Mouse (Mus musculus) heart, postnatal 0 days (tissue): ENCODE measurements at regions not wholly inside any gene's neighbourhood (a gene's known extent, or its start where the extent isn't known, plus 50 kb on each side); places are given as distances from the start of the nearest gene placed in this dataset.

Experiments
- ATAC-seq: fragments of 200-750 bp; cut with Nextera tagmentation; 2 replicates; pipeline ENCODE4 v1.8.0; 2017; ENCODE audit warnings: low read depth, moderate number of reproducible peaks, moderate library complexity; ENCODE audit not compliant: insufficient read depth
- DNase-seq: peaks from one replicate; pipeline ENCODE4 v3.0.0-alpha.2; 2016; ENCODE audit warnings: low spot score
- H3K27ac ChIP-seq: fragments of 300-500 bp; sonication (generic); 2 replicates; pipeline ENCODE4 v1.5.1; 2014; ENCODE audit warnings: low read depth, mild to moderate bottlenecking
- H3K27me3 ChIP-seq: fragments of 300-500 bp; sonication (generic); 2 replicates; pipeline ENCODE4 v1.6.1; 2014; ENCODE audit warnings: low read length, mixed read lengths; ENCODE audit not compliant: control insufficient read depth, insufficient read depth
- H3K36me3 ChIP-seq: fragments of 300-500 bp; sonication (generic); replicated peaks from 2 replicates; pipeline ENCODE4 v1.6.1; 2014; ENCODE audit warnings: low read length, mixed read lengths; ENCODE audit not compliant: control insufficient read depth, insufficient read depth
- H3K4me1 ChIP-seq: fragments of 300-500 bp; sonication (generic); 2 replicates; pipeline ENCODE4 v1.6.1; 2014; ENCODE audit warnings: antibody characterized with exemption; ENCODE audit not compliant: control insufficient read depth, insufficient read depth
- H3K4me2 ChIP-seq: fragments of 300-500 bp; sonication (generic); 2 replicates; pipeline ENCODE4 v1.6.1; 2014; ENCODE audit warnings: low read depth, mild to moderate bottlenecking, low read length, moderate library complexity
- H3K4me3 ChIP-seq: fragments of 300-500 bp; sonication (generic); 2 replicates; pipeline ENCODE4 v1.5.1; 2014; ENCODE audit warnings: low read depth, low read length
- H3K9ac ChIP-seq: fragments of 300-500 bp; sonication (generic); replicated peaks from 2 replicates; pipeline ENCODE4 v1.6.1; 2014; ENCODE audit warnings: low read depth, low read length, mixed read lengths
- H3K9me3 ChIP-seq: fragments of 300-500 bp; sonication (generic); replicated peaks from 2 replicates; pipeline ENCODE4 v1.6.1; 2016; ENCODE audit warnings: low read length; ENCODE audit not compliant: control insufficient read depth
- CTCF ChIP-seq: IDR thresholded peaks from 2 replicates; pipeline ENCODE4 v1.5.1; 2016; ENCODE audit warnings: antibody characterized with exemption, control low read depth, low read depth
- EP300 ChIP-seq: IDR thresholded peaks from 2 replicates; pipeline ENCODE4 v1.6.1; 2016; ENCODE audit warnings: antibody characterized with exemption, low read depth
- WGBS: fragments of 180-500 bp; shearing (Covaris S2); extraction: QIAGEN DNeasy Blood & Tissue Kit; methylation state at CpG from one replicate; pipeline ENCODE4 v1.1.7; 2014; 5-methylcytosine and 5-hydroxymethylcytosine counted together

DNA sequence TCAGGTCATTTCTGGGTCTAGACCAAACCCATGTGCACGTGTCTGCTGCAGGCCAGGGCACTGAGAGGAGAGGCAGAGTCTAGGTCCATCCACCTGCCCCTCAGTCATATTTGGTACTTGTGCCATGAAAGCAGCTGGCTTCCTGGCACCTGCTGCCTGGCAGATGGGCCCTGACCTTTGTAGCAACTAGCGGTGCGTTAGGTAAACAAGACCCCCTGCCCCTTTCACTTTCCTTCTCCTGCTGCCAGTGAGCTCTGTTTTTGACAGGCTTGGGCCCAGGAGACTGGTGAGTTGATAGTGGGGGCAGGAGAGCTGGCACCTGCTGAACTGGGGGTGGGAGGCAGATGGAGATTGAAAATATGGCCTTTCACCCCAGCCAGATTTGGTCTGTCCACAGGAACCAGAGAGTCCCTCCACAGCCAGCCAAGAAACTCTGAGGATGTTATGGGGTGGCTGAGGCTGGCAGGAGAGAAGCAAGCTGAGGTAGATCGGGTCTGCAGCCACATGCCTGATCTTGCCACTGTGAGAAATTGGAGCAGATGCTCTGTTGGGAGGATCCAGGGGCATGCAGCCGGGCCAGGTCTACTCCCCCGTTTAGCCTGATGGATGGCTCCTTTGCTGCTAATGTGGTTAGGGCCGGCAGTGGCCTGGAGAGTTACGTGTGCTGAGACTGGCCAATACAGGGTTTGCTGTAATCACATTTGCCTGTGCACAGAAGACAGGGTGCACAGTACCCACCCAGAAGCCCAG is 316.6 kb upstream of the 4931429L15Rik start:
- H3K36me3 ChIP-seq: no peaks in the 10 kb centered on the region
- DNase-seq (no peak), ATAC-seq (no peak)
- no peak overlapping the region for H3K4me2 ChIP-seq
- H3K4me3 ChIP-seq: no peak overlapping the region
- no peaks in the 10 kb centered on the region for H3K4me1 ChIP-seq
- H3K9me3 ChIP-seq: no peaks in the 10 kb centered on the region
- H3K9ac ChIP-seq: no peak overlapping the region
- H3K27me3 ChIP-seq: no peaks in the 10 kb centered on the region
- 65% methylated on average over 8 of the region's 8 CpGs for WGBS
- H3K27ac ChIP-seq: no peak overlapping the region
- TF ChIP-seq CTCF (no peak), EP300 (no peak)

DNA sequence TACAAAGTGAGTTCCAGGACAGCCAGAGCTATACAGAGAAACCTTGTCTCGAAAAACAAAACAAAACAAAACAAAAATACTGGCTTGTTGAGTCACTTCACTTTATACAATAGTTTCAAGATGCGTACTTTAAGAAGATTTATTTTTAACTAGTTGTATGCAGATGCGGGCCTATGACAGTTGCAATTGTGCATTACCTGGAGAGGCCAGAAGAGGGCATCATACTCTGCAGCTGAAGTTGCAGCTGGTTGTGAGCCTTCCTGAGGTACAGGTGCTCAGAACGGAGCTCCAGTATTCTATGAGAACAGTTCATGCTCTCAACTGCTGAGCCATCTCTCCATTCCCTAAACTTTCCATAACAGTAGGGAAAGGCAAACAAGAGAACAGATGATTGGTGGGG is 314.2 kb upstream of the 4931429L15Rik start:
- no peaks in the 10 kb centered on the region for H3K9me3 ChIP-seq
- no peaks in the 10 kb centered on the region for H3K36me3 ChIP-seq
- H3K4me2 ChIP-seq: no peak overlapping the region
- H3K27me3 ChIP-seq: no peaks in the 10 kb centered on the region
- ATAC-seq (no peak), DNase-seq (no peak)
- WGBS: 74% methylated on average over 4 of the region's 4 CpGs
- no peaks in the 10 kb centered on the region for H3K4me1 ChIP-seq
- no peak overlapping the region for H3K27ac ChIP-seq
- no peak overlapping the region for H3K4me3 ChIP-seq
- no peak for TF ChIP-seq EP300
- no peak for TF ChIP-seq CTCF
- H3K9ac ChIP-seq: no peak overlapping the region

DNA sequence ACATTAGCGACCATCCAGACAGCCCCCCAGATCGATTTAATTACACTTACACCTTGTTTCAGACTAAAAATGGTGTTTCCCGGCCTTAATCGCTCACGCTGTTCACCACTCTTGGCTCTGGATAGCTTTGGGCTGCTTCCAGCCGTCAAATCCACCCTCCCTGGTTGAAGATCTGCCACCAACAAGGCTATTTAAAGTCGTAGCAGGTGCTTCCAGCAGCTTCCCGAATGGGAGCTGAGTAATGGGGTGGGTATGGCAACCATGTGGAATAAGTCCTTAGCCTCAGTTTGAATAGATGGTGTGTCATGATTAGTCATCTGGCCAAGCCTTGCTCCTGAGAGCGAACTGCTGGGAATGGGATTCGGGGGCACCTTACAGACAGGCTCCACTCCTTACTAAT is 312.8 kb upstream of the 4931429L15Rik start:
- ATAC-seq (no peak), DNase-seq (no peak)
- no peaks in the 10 kb centered on the region for H3K4me1 ChIP-seq
- TF ChIP-seq EP300: no peak
- TF ChIP-seq CTCF: no peak
- no peak overlapping the region for H3K4me3 ChIP-seq
- H3K9me3 ChIP-seq: no peaks in the 10 kb centered on the region
- 48% methylated on average over 10 of the region's 10 CpGs for WGBS
- H3K4me2 ChIP-seq: no peak overlapping the region
- H3K9ac ChIP-seq: no peak overlapping the region
- H3K27ac ChIP-seq: no peak overlapping the region
- H3K36me3 ChIP-seq: no peaks in the 10 kb centered on the region
- H3K27me3 ChIP-seq: no peaks in the 10 kb centered on the region

DNA sequence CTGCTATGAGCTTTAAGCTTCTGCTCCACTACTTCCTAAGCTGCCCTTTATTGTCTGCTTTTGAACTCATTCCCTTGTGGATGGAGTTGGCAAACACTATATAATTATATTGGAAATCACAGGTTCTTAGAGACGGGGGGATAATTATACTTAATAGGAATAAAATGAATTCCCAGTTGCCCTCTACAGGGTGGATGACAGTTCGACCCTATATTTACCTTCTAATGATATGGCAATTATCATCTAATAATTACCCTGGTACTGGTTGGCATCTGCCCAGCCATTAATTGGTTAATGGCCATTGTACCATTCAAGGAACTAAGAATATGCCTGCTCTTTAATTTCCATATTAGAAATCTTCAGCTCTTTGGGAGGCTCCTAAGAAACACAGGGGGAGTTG is 302.5 kb upstream of the 4931429L15Rik start:
- DNase-seq (no peak), ATAC-seq (no peak)
- no peak overlapping the region for H3K27ac ChIP-seq
- no peak overlapping the region for H3K9ac ChIP-seq
- no peak overlapping the region for H3K4me3 ChIP-seq
- H3K4me2 ChIP-seq: no peak overlapping the region
- no peaks in the 10 kb centered on the region for H3K36me3 ChIP-seq
- TF ChIP-seq CTCF (no peak), EP300 (no peak)
- WGBS: 74% methylated on average over 2 of the region's 2 CpGs
- H3K9me3 ChIP-seq: no peaks in the 10 kb centered on the region
- H3K4me1 ChIP-seq: no peaks in the 10 kb centered on the region
- H3K27me3 ChIP-seq: no peaks in the 10 kb centered on the region

DNA sequence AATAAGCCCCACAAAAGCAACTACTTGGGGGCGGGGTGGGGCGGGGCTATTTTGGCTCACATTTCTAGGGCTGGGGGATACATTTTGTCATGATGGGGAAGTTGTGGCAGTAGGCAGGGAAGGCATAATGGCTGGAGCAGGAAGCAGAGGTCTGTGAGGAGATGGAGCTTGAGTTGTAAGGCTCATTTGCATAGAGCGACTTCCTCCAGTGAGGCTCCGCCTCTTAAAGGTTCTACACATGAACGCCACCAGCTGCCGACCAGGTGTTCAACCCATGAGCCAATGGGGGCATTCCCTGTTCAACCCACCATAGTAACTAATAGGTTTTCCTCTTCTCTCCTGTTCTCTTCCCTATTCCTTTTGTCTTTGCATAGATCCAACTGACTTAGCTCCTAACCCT is 302.1 kb upstream of the 4931429L15Rik start:
- Histone ChIP-seq H3K9ac (no peak overlapping the region), H3K36me3 (no peaks in the 10 kb centered on the region), H3K4me3 (no peak overlapping the region), H3K27me3 (no peaks in the 10 kb centered on the region), H3K4me2 (no peak overlapping the region), H3K9me3 (no peaks in the 10 kb centered on the region), H3K27ac (no peak overlapping the region), H3K4me1 (no peaks in the 10 kb centered on the region)
- TF ChIP-seq CTCF: no peak
- no peak for TF ChIP-seq EP300
- WGBS: 85% methylated on average over 6 of the region's 6 CpGs
- ATAC-seq: no peak
- no peak for DNase-seq
